Mouse (Mus musculus) frontal cortex, postnatal 10 days (tissue): ENCODE data around the gene Mmab.

Source experiments
- DNase-seq, 2 experiments: peaks; one replicate each; pipeline ENCODE4 v3.0.0; 2022; ENCODE audit warnings: low spot score in 2 of 2, mixed read lengths in 1 of 2

Gene Mmab

DNA sequence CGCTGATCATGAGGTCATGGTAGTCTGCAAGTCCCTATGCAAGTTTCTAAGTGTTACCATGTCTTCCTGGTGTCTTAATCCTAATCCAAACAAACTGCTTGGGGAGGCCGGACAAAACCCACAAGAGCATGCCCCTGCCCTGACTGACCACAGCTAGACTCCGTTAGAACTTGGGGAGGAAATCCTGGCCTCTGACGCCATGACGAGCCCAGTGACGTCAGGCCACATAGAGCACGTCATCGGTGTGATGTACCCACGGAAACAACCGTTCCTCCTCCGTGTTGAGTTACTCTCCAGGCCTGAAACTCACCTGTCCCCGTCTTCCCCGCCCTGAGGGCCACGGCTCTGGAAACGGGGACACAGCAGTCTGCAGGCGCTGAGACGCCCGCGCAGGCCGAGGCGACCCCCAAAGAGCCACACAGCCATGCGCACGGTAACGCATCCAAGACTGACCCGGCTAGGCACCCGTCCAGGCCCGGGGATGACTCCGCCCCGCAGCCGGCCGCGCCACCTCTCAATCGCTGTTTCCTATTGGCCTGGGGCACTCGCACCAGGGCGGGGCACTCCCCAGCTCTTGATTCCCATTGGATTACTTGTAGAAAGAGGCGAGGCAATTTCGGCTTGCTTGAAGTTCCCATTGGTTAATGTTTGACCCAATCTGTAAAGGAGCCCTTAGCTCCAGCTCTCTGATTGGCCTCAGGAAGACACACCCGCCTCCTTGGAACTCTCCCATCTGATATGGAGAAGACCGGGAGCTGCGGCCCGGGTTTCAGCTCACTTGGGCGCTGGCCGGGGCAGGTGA is at the start of gene Mmab, which contains the start of gene Mvk:
TSS of gene Mmab (minus strand) at position 495 of the 802 bp plus-strand sequence.
TSS of gene Mvk (plus strand) at position 704 of the 802 bp plus-strand sequence.
- peak; percentile 98 to 99 for DNase-seq

DNA sequence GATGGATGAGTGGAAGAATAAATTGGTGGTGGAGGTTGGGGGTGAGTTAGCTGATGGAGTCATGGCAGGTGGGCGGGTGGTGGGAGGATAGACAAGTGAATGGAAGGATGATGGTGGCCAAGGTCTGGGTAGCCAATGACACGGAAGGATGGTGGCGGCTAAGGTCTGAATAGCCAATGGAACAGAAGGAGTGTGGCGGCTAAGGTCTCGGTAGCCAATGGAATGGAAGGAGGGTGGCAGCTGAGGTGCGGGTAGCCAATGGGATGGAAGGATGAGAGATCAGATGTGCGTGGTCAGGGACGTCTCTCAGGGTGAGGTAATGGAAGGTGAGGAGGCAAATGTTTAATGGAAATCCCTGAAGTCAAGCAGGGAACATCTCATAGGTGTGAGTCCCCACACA is 46.4 kb upstream of the Mmab start:
- no peak for DNase-seq

DNA sequence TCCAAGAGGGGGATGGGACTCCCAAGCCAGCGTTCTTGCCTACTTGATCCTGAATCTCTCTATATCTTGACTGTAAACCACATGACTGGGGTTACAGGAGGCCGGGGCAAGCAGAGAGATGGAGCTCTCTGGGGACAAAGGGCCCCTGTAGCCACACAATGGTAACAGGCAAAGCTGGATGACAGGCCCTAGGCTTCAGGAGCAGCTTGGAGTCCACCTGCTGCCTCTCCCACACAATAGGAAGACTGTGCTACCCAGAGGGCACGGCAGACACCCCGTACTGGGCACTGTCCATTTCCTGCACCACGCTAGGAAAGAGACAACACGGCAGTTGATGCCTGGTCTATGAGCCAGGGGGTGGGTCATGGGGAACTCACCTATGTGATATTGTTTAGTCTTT is 45.7 kb upstream of the Mmab start:
- no peak for DNase-seq

DNA sequence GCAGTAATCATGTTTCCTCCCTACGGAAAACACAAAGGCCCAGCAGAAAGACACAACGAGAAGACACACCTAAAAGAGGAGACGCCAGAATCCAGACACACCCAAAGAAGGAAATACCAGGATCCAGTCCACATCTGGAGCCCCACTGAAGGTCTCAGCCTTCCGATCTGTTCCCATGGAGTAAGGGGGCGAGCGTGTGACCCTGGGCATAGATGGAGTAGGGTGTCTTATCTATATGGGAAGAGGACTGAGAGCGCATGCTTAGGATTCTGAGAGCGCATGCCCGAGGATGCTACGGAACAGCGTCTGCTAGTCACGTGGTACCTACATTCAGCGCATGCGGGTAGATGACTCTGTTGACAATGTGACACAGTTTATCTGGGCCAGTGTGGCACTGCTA is 41.8 kb upstream of the Mmab start:
- DNase-seq: no peak

DNA sequence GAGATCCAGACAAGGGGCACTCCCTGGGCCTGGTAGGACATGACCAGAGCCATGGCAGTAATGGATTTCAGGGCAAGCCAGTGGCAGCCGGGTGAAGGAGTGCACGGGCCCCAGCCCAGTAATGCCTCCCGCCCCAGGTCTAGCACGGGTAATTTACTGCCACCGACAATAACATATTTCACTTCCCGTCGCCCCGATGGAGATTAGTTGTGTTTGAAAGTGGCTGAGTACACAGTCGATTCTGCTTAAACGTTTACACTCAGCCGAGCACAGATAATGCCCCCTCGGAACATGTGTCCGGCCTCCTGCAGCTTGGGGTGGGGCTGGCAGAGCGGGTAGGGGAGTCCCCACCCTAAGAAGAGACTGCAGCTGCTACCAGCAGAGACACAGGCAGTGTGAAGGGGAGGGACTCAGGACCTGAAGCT is 38.7 kb upstream of the Mmab start:
- DNase-seq: no peak

DNA sequence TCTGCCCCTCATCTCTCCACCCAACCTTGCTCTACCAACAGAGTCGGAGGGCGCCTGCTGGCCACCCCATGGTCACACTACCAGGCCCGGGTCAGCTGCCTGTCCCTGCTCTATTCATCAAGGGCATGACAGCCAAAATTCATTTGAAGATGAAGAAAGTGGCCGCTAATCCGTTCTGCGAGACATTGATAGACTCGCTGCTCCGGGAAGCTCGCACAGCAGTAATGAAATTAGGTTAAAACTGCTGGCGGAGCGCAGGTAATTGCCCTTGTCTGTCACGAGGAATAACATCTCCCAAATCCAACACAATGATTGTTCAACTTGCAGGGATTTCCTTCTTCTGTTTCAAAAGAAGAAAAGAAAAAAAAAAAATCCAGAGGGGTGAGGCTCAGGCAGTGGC is 34.4 kb upstream of the Mmab start:
- no peak for DNase-seq

DNA sequence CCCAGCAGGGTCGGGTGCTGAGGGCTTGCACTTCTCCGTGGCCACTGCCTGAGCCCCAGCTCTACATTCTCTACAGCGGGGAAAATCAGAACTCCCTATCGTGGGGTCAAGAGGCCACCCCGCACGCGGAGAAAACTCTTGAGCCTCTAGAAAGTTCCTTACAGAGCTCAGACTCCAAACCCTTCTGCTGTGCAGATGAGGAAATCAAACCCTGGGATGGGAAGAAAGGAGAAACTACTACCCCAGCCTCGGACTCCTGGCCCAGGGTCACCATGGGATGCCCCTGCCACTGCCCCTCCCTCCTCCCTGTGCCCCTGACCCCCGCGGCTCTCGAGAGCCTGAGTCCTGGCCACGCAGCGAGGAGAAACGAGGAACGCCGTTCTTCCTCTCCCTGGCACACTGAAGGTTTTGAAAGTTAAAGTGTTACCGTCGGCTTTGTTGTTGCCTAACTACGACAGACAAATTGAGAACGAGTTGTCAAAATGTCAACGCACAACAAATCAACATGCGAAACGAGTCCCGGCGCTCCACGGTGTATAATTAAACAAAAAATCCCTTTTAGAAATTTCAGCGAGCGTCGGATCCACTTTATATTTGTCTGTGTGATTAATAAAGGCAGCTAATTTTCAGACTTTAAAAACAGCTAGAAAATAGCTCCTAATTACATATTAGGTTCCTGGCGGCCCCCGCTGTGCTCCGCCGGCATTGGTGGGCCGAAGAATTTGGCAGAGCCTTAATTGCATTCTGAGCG is 31.1 kb upstream of the Mmab start:
- DNase-seq: no peak

DNA sequence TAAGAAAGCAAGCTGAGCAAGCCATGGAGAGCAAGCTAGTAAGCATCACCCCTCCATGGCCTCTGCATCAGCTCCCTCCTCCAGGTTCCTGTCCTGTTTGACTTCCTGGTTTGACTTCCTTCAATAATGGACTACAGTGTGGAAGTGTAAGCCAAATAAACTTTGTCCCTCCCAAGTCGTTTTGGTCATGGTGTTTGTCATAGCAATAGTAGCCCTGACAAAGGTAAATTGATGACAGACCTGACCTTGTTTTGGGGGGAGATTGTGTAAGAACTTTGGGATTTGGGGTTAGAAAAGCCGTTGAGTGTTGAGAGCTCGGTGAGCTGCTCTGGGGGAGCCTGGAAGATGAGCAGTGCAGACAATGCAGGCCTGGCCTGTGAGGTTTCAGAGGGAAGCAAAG is 26.5 kb upstream of the Mmab start:
- no peak for DNase-seq

DNA sequence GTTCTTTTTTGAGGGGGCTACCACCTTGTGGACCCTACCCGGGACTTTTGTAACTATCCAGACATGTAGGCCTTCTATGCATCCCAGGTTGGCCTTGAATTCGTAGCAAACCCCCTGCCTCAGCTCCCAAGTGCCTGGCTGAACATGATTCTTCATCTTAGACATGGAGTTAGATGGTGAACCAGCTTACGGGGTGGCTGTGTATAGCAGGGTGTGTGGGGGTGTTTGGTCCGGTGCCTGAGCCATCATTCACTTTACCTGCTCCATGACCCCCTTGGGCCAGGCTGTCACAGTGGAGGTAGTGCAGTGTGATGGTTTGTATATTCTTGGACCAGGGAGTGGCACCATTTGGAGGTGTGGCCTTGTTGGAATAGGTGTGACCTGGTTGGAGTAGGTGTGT is 24.1 kb upstream of the Mmab start:
- no peak for DNase-seq

DNA sequence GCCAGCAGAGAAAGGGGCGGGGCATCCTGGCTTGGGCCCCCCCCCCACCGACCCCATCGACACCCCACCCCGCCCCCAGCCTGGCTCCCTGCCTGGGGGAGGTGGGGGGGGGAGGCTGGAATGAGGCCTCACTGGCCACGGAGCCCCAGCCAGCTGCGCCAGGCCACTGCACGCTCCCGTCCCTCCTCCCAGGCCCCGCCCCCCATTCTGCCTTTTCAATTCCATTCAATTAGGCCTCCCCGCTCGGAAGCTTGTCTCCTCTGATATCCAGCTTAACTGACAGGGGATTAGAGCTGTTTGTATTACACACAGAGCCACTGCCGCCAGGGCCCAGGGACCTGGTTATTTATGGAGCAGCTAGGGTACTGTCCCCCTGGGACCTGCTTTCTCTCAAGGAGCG is 23.6 kb upstream of the Mmab start:
- peak in 1 of 2 experiments; percentile 63 for DNase-seq

DNA sequence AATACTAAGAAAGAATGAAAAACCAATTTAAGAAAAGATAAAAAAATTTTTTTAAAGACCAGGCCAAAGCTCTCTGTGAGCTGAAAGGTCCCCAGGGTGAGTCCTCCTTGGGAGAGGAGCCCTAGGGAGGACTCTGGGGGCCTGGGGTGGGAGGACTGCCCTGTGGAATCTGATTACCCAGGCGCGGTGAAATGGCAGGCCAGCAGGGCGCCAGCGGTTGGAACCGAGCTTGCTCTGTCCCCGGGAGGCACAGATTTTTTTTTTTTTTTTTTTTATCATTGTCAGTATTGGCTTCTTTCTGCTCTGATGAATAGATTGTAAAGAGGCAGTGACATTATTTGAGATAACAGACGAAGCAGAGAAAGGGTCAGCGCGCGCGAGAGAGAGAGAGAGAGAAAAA is 23.2 kb upstream of the Mmab start:
- DNase-seq: no peak

DNA sequence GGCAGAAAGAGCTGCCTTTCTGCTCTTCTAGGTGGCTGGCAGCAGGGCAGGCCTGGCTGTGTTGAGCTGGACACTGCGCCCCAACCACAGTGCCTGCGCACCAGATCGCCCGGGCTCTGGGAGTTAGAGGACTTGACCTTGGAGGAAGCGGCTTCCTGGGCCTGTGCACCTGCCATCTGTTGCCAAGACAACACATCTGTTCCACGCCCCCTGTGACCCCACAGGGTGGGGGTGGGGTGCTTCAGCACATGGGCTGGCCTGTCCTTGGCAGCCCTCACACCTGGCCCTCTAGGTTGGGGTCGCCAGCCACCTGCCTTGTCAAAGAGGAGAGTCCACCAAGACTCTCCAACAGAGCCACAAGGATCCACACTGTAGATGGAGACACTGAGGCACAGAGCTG is 21.8 kb upstream of the Mmab start:
- DNase-seq: no peak

DNA sequence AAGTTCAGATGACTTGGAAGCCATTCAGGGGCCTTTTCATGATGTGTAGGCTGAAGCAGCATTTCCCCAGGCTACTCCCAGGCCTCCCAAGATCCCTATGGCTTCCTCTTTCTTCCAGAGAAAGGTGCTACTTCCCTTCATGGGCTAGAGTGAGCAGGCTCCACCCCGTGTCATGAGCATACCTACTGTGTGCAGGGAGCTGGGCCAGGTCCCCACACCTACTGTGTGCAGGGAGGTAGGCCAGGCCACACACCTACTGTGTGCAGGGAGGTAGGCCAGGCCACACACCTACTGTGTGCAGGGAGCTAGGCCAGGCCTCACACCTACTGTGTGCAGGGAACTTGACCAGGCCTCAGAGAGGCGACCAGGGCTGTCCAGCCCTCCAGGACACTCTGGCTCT is 20.7 kb upstream of the Mmab start:
- no peak for DNase-seq

DNA sequence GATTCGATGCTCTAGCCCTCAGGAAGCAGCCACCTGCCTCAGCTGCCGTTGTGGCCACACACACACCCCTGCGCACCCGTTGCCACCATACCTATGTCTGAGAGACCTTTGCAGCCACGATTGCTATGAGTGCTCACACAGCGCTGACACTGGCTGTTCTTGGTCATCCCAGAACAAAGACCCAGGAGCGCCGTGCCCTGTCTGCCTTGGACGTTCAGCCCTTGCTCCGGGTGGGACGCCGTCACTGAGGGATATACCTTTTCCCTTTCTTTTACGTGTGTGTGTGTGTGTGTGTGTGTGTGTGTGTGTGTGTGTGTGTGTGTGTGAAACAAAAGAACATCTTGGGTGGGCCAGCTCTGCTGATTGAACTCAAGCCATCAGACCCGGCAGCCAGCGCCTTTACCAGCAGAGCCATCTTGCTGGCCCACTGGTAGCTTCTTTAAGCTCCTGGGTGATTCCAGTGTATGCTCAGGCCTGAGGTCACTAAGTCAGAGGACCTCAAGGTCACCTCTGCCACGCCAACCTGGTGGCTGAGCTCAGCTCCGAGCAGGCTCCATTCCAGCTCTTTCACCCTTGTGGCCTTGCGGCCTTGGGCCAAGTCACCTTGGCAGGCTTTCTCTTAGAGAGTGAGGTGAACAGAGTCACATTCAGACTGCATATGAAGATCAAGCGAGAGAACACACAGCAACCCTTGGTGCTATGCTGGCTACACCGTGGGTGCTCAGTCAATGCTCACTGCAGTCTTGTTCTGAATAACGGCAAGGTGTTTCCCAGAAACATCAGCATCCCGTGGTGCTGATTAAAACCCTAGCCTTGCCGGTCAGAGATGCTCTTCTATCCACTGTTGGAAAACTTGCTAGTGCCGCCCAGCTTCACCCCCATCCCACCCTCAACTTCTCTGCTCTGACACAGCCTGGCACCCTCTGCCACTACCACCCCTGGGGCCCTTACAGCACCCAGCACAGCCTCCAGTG is 18.5 kb upstream of the Mmab start:
- no peak for DNase-seq

DNA sequence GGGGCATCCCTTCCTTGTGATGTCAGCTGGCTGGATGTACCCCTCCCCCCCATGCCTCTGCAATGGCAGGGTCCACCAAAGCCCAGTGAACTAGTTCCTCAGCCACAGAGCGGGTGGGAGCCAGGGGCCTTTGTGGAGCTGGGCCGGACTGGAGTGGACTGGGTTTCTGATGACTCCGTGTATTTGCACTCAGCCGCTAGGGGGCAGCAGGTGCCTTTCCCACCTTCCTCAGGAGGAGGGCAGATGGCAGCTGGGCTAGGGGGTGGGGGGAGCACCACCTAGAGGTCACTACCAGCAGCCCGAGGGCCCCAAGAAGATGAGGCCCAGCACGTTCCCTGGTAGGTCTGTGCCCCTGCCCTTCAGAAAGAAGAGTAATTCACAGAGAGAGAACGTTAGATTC is 17.4 kb upstream of the Mmab start:
- peak; percentile 52 to 79 for DNase-seq

DNA sequence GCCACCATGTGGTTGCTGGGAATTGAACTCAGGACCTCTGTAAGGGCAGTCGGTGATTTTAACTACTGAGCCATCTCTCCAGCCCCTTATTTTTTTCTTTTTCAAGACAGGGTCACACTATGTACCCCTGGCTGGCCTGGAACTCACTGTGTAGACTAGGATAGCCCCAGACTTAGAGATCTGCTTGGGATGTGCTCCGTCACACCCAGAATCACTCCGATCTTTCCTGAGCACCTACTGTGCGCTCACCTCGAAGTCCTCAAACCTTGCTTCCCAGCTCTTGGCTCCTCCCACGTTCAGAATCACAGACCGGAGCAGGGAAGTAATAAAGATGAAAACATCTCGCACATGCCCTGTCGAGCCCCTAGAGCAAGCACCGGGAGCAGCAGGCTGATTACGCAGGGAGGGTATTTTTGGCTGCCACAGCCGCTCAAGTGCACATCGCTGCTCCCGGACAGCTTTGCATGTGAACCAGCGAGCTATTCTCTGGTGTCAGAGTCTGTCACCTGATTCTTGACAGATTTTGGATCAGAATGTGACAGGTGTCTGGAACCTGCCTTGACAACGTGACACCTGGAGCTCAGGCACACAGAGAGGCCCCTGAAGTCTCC is 13.2 kb upstream of the Mmab start:
- no peak for DNase-seq

DNA sequence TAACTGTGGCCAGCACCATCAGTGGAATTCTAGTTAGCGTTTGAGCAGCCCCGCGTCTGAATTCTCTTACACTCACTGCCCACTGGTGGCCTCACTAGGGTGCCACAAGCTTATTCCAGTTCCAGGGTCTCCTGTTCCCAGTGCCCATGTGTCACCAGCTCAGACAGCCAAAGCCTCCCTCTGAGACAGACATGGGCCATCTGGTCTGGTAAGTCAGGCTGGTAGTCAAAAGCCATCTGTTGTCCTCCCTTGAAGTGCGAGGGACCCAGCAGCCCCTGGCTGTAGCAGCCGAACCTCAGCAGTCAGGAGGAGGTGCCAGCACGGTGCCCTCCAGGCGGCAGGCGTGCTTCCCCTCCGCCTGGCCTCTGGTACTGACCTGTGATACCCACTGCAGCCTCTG is 12.4 kb upstream of the Mmab start:
- DNase-seq: no peak

DNA sequence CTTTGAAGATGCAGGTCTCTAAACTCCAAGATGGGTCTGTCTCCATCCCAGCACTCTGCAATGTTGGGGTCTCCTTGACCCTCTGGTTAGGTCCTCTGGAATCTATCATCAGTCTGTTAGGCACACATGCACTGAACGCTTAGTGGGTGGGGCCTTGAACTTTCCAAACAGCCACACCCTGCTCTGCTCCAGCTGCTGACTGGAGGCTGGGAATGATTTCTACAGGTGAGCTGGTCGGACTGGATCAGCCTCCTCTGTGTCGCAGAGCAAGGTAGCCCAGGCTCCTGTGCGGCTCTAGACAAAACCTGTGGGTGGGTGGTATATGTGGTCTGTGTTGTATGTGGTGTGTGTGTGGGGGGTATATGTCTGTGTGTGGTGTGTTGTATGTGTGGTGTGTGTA is 5.2 kb upstream of the Mmab start:
- no peak for DNase-seq

DNA sequence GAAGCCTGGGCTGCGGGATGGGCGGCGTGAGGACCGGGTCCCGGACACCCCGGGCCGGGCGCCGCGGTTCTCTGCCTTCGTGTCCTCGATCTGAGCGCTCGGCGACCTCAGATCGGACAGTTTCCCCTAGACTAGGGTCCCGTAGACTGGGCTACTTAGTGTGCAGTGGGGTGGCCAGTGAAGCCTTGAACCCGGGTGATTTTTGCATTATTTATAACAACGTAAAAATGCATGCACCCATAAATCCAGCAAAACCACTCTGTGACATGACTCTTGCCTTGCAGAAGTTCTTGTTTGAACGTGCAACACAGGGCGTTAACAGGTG is 470 bp upstream of the Mmab start:
- no peak for DNase-seq

DNA sequence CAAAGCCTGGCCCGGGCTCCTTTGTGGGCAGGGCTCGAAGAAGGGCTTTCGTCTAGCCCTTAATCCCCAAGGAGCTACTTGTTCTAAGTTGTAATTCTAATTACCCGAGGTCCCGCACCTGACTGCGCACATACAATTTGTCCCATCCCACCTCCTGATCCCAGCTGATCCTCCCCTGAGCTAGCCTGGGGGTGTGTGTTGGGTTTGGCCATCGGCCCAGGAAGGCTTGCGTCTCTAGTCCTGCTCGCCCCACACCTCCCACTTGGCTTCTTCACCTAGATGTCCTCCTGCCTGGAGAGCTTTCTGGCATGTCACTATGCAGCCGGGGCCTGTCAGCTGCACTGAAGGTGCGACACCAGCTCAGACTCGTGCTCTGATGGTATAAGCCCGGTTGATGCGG is 8.3 kb downstream of the Mmab start:
- no peak for DNase-seq

DNA sequence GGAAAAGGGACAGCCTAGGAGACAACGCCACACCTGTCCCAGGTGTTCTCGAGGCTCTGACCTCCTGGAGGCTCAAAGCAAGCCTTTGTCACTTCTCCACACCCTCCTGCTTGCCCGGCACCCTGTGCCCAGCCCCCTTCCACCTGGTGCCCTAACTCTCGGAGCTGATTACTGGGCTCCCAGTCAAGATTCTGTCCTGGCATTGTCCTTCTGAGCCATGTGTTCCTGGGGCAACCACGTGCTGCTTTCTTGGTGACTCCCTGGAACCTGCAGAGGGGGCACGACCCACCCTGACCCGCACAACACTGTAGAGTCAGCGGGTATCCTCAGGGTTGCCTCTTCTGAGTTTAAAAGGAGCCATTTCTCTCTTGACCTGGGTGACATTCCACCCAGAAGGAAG is 9.5 kb downstream of the Mmab start:
- DNase-seq: no peak

DNA sequence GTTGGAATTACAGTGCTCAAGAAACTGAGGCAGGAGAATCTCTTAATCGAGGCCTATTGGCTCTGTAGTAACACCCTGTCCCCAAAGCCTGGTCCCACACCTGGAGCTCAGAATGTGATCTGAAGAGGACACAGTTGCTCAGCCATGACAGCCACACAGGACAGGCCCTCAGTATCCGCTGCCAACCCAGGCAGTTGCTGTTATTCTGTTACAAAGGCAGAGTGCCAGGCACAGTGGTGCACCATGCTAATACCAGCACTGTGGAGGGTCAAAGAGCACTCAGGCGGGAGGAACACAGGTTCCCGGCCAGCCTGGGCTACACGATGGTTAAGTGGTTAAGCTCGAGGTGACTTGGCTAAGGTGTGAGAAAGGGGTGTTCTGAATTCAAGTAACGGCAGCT is 14.1 kb downstream of the Mmab start:
- DNase-seq: no peak
